ENCODE assay signal across 11 mouse cellular contexts in genomic region chr11:106770195-106770974, GRCm38 (mm10). TPM values are rescaled to one million over a fixed set of nuclear protein-coding genes. Genes with fewer than 3 reads are reported as not detected.
DNase-seq lines count a peak whose midpoint lies in the region; ATAC-seq and TF ChIP-seq lines count a peak whose summit lies in the region.
"Had no signal": no experiment of that assay in that cellular context is flagged by ENCODE, and none has a peak within 500 bp of the region (broad histone marks: within the 10 kb centered on the region; RNA-seq: fewer than 3 reads in every experiment).

No protein-coding gene starts in this region.

- no peak overlapping the region for H3K4me2 ChIP-seq in lung, embryonic 14.5 days
- no peak overlapping the region for H3K4me2 ChIP-seq in kidney, embryonic 15.5 days

- no peak for ATAC-seq in lung, embryonic 14.5 days (ENCODE audit: insufficient read depth)
- no peak for ATAC-seq in kidney, embryonic 15.5 days (replicated peaks; ENCODE audit: low FRiP score)

- WGBS in lung, embryonic 14.5 days, result 94% methylated on average over 9 of the region's 9 CpGs
- WGBS in embryonic facial prominence, embryonic 10.5 days, result 95% methylated on average over 9 of the region's 9 CpGs
- 95% methylated on average over 9 of the region's 9 CpGs for WGBS in kidney, embryonic 15.5 days

- no peaks in the 10 kb centered on the region for H3K4me1 ChIP-seq in lung, embryonic 14.5 days (ENCODE audit: insufficient read depth)
- H3K4me1 ChIP-seq in embryonic facial prominence, embryonic 10.5 days, result no peaks in the 10 kb centered on the region
- no peaks in the 10 kb centered on the region for H3K4me1 ChIP-seq in kidney, embryonic 15.5 days

- peak; percentile 41 for DNase-seq in adrenal gland, postnatal 14 days
- no peak for DNase-seq in adrenal gland, adult 18-20 months (ENCODE audit: low spot score in 2 of 2)
- peak; percentile 57 for DNase-seq in lung, embryonic 14.5 days
- DNase-seq in lung, postnatal 10 days, result no peak
- peak; percentile 23 for DNase-seq in embryonic facial prominence, embryonic 10.5 days (ENCODE audit: low spot score)
- DNase-seq in spleen, postnatal 10 days (ENCODE audit: low spot score in 2 of 2), result peak; percentile 32 to 73
- DNase-seq in urinary bladder, postnatal 14 days (ENCODE audit: low spot score), result no peak
- DNase-seq: cerebellum, adult 18-20 months; gastrocnemius, postnatal 25 days had no signal

- no peaks in the 10 kb centered on the region for H3K9me3 ChIP-seq in lung, embryonic 14.5 days (ENCODE audit: low read depth, low read length)
- peaks cover 5% of the 10 kb centered on the region; the same call in 1 of the 2 replicates for H3K9me3 ChIP-seq in embryonic facial prominence, embryonic 10.5 days
- 0 out of 2 replicates have a peak, but pooled peaks cover 3% of the 10 kb centered on the region for H3K9me3 ChIP-seq in kidney, embryonic 15.5 days (replicated peaks)

- H3K4me3 ChIP-seq in lung, embryonic 14.5 days (ENCODE audit: low read depth, low read length), result no peak overlapping the region
- no peak overlapping the region for H3K4me3 ChIP-seq in embryonic facial prominence, embryonic 10.5 days
- no peak overlapping the region for H3K4me3 ChIP-seq in kidney, embryonic 15.5 days (replicated peaks)

- no peaks in the 10 kb centered on the region for H3K27me3 ChIP-seq in lung, embryonic 14.5 days (ENCODE audit: insufficient read depth, low read length)
- H3K27me3 ChIP-seq in embryonic facial prominence, embryonic 10.5 days (replicated peaks; ENCODE audit: low read depth, poor library complexity, severe bottlenecking), result no peaks in the 10 kb centered on the region
- H3K27me3 ChIP-seq in kidney, embryonic 15.5 days, result no peaks in the 10 kb centered on the region

- no peak overlapping the region for H3K27ac ChIP-seq in lung, embryonic 14.5 days (ENCODE audit: low read depth)
- H3K27ac ChIP-seq in embryonic facial prominence, embryonic 10.5 days (replicated peaks), result no peak overlapping the region
- no peak overlapping the region for H3K27ac ChIP-seq in kidney, embryonic 15.5 days

- peaks cover 87% of the 10 kb centered on the region for H3K36me3 ChIP-seq in lung, embryonic 14.5 days (ENCODE audit: insufficient read depth)
- H3K36me3 ChIP-seq in embryonic facial prominence, embryonic 10.5 days (replicated peaks), result peaks cover 98% of the 10 kb centered on the region
- H3K36me3 ChIP-seq in kidney, embryonic 15.5 days, result peaks cover 97% of the 10 kb centered on the region

- no peak overlapping the region for H3K9ac ChIP-seq in lung, embryonic 14.5 days
- H3K9ac ChIP-seq in kidney, embryonic 15.5 days, result no peak overlapping the region

- peak; percentile 63 for TF ChIP-seq CTCF in lung, embryonic 14.5 days (IDR thresholded peaks at IDR 0.05; ENCODE audit: low read depth)

RNA-seq across cellular contexts. Expression of gene Polg2, which starts 9.0 kb away (rescaled TPM):
- 6.6 and 7.3 TPM in 2 replicates for total RNA-seq in adrenal gland, postnatal 14 days (2021)
- total RNA-seq in adrenal gland, adult 18-20 months (2021), result 1 to 10 TPM; 4.3 to 6.1 TPM
- 8.6 and 9.9 TPM in 2 replicates for polyA plus RNA-seq in lung, embryonic 14.5 days (2014; fragmentation: Nextera tagmentation; extraction: Ambion mirVana)
- 9.9 and 11.2 TPM in 2 replicates for polyA plus RNA-seq in embryonic facial prominence, embryonic 10.5 days (2016; fragmentation: Nextera tagmentation; extraction: Ambion mirVana)
- polyA plus RNA-seq in kidney, embryonic 15.5 days (2015; fragmentation: Nextera tagmentation; extraction: Ambion mirVana), result 10.2 and 12.1 TPM in 2 replicates

RNA-seq across cellular contexts. Expression of gene Ddx5, which starts 18.6 kb away (rescaled TPM):
- total RNA-seq in adrenal gland, postnatal 14 days (2021), result 755 and 762 TPM in 2 replicates
- 100 to 1,000 TPM; 828 to 881 TPM for total RNA-seq in adrenal gland, adult 18-20 months (2021)
- polyA plus RNA-seq in lung, embryonic 14.5 days (2014; fragmentation: Nextera tagmentation; extraction: Ambion mirVana), result 408 and 429 TPM in 2 replicates
- polyA plus RNA-seq in embryonic facial prominence, embryonic 10.5 days (2016; fragmentation: Nextera tagmentation; extraction: Ambion mirVana), result 312 and 326 TPM in 2 replicates
- 344 and 366 TPM in 2 replicates for polyA plus RNA-seq in kidney, embryonic 15.5 days (2015; fragmentation: Nextera tagmentation; extraction: Ambion mirVana)

RNA-seq across cellular contexts. Expression of gene Cep95, which starts 18.7 kb away (rescaled TPM):
- 12.2 and 13.2 TPM in 2 replicates for total RNA-seq in adrenal gland, postnatal 14 days (2021)
- total RNA-seq in adrenal gland, adult 18-20 months (2021), result 1 to 10 TPM; 7.6 to 8.4 TPM
- polyA plus RNA-seq in lung, embryonic 14.5 days (2014; fragmentation: Nextera tagmentation; extraction: Ambion mirVana), result 17.1 and 18.8 TPM in 2 replicates
- 17.6 and 19.7 TPM in 2 replicates for polyA plus RNA-seq in embryonic facial prominence, embryonic 10.5 days (2016; fragmentation: Nextera tagmentation; extraction: Ambion mirVana)
- 21.7 and 22.0 TPM in 2 replicates for polyA plus RNA-seq in kidney, embryonic 15.5 days (2015; fragmentation: Nextera tagmentation; extraction: Ambion mirVana)

RNA-seq across cellular contexts. Expression of gene Milr1, which starts 19.4 kb away (rescaled TPM):
- total RNA-seq in adrenal gland, postnatal 14 days (2021), result 0.67 and 1.9 TPM in 2 replicates
- total RNA-seq in adrenal gland, adult 18-20 months (2021), result 1 to 10 TPM in 1 of 2 experiments, under 1 TPM in 1; 0.83 to 1.2 TPM
- 1.6 and 1.7 TPM in 2 replicates for polyA plus RNA-seq in lung, embryonic 14.5 days (2014; fragmentation: Nextera tagmentation; extraction: Ambion mirVana)
- 0.59 and 1.1 TPM in 2 replicates for polyA plus RNA-seq in embryonic facial prominence, embryonic 10.5 days (2016; fragmentation: Nextera tagmentation; extraction: Ambion mirVana)
- 1.0 and 1.7 TPM in 2 replicates for polyA plus RNA-seq in kidney, embryonic 15.5 days (2015; fragmentation: Nextera tagmentation; extraction: Ambion mirVana)
- total RNA-seq: gastrocnemius, postnatal 25 days; left cerebral cortex, postnatal 25 days had no signal

RNA-seq across cellular contexts. Expression of gene Pecam1, which starts 20.0 kb away (rescaled TPM):
- 110 and 152 TPM in 2 replicates for total RNA-seq in adrenal gland, postnatal 14 days (2021)
- 10 to 100 TPM; 57.1 to 63.6 TPM for total RNA-seq in adrenal gland, adult 18-20 months (2021)
- 89.5 and 95.9 TPM in 2 replicates for polyA plus RNA-seq in lung, embryonic 14.5 days (2014; fragmentation: Nextera tagmentation; extraction: Ambion mirVana)
- 17.3 and 20.8 TPM in 2 replicates for polyA plus RNA-seq in embryonic facial prominence, embryonic 10.5 days (2016; fragmentation: Nextera tagmentation; extraction: Ambion mirVana)
- polyA plus RNA-seq in kidney, embryonic 15.5 days (2015; fragmentation: Nextera tagmentation; extraction: Ambion mirVana), result 59.3 and 66.5 TPM in 2 replicates

Comparison
In these comparisons a context has a peak if more than half of its experiments do, and no peak if none do; other contexts are left out.
1. DNase-seq: peak in adrenal gland, postnatal 14 days (single experiment), lung, embryonic 14.5 days (single experiment), embryonic facial prominence, embryonic 10.5 days (single experiment) and spleen, postnatal 10 days (2 of 2); none in adrenal gland, adult 18-20 months (0 of 2), lung, postnatal 10 days (single experiment) and urinary bladder, postnatal 14 days (single experiment).